Mouse (Mus musculus) MEL (cell line): ENCODE data around the gene Prss56. TPM values are rescaled to one million over a fixed set of nuclear protein-coding genes. Genes with fewer than 3 reads are reported as not detected.

ENCODE experiments used
- DNase-seq: peaks from one replicate; pipeline ENCODE4 v3.0.0; 2011; ENCODE audit warnings: low read depth, low spot score
- H3K27ac ChIP-seq: 2 replicates; pipeline ENCODE4 v1.5.1; 2012; ENCODE audit warnings: low read depth, mild to moderate bottlenecking, control low read depth, low read length, moderate library complexity; ENCODE audit not compliant: control insufficient read depth
- H3K27me3 ChIP-seq, 2 experiments: fragments of 150-350 bp in 1 of 2; sonication (generic) in 1 of 2; 2 replicates each; pipeline ENCODE4 v1.6.1; 2012; ENCODE audit warnings: low read length in 2 of 2, mild to moderate bottlenecking in 2 of 2, improper control_type of control experiment in 1 of 2, moderate library complexity in 1 of 2; ENCODE audit not compliant: insufficient read depth in 2 of 2, control insufficient read depth in 1 of 2
- H3K36me3 ChIP-seq, 2 experiments: 2 replicates each; pipeline ENCODE4 v1.6.1; 2012 to 2014; ENCODE audit warnings: low read length in 2 of 2, improper control_type of control experiment in 1 of 2, inconsistent platforms in 1 of 2, mild to moderate bottlenecking in 1 of 2; ENCODE audit not compliant: insufficient read depth in 2 of 2, control insufficient read depth in 1 of 2
- H3K4me1 ChIP-seq, 2 experiments: fragments of 150-350 bp in 1 of 2; sonication (generic) in 1 of 2; 2 replicates each; pipeline ENCODE4 v1.6.1; 2012; ENCODE audit warnings: low read length in 2 of 2, improper control_type of control experiment in 1 of 2, mild to moderate bottlenecking in 1 of 2; ENCODE audit not compliant: insufficient read depth in 2 of 2, control insufficient read depth in 1 of 2
- H3K4me3 ChIP-seq, 2 experiments: fragments of 150-350 bp in 1 of 2; sonication (generic) in 1 of 2; 2 replicates each; pipeline ENCODE4 v1.5.1; 2012; ENCODE audit warnings: low read depth in 2 of 2, low read length in 2 of 2, mild to moderate bottlenecking in 2 of 2, moderate library complexity in 2 of 2, control low read depth in 1 of 2, improper control_type of control experiment in 1 of 2; ENCODE audit not compliant: control insufficient read depth in 1 of 2, insufficient read depth in 1 of 2
- H3K79me2 ChIP-seq: 2 replicates; pipeline ENCODE4 v1.6.1; 2012; ENCODE audit warnings: mild to moderate bottlenecking, low read length, moderate library complexity; ENCODE audit not compliant: control insufficient read depth, poor library complexity, insufficient read depth
- H3K9ac ChIP-seq: 2 replicates; pipeline ENCODE4 v1.6.1; 2012; ENCODE audit warnings: low read depth, mild to moderate bottlenecking, control low read depth, low read length, moderate library complexity; ENCODE audit not compliant: control insufficient read depth, poor library complexity, severe bottlenecking
- H3K9me3 ChIP-seq: fragments of 150-350 bp; sonication (generic); replicated peaks from 2 replicates; pipeline ENCODE4 v1.6.1; 2012; ENCODE audit warnings: mild to moderate bottlenecking, low read length, improper control_type of control experiment, moderate library complexity; ENCODE audit not compliant: insufficient read depth
- BHLHE40 ChIP-seq: IDR thresholded peaks from 2 replicates; pipeline ENCODE4 v1.6.1; 2012; ENCODE audit warnings: low read depth, mild to moderate bottlenecking, inconsistent platforms, low read length, improper control_type of control experiment, borderline replicate concordance
- CHD1 ChIP-seq: IDR thresholded peaks from 2 replicates; pipeline ENCODE4 v1.6.1; 2012; ENCODE audit warnings: low read depth, mild to moderate bottlenecking, inconsistent platforms, low read length, improper control_type of control experiment
- CHD2 ChIP-seq: IDR thresholded peaks from 2 replicates; pipeline ENCODE4 v1.6.1; 2011; ENCODE audit warnings: low read length, improper control_type of control experiment
- CTCF ChIP-seq, 3 experiments: IDR thresholded peaks in 2 of 3; conservative IDR thresholded peaks in 1 of 3; 2 replicates each; pipeline ENCODE4 v1.5.1; 2011 to 2012; ENCODE audit warnings: low read length in 3 of 3, low read depth in 2 of 3, mild to moderate bottlenecking in 2 of 3, improper control_type of control experiment in 1 of 3, inconsistent platforms in 1 of 3, mixed read lengths in 1 of 3, moderate library complexity in 1 of 3; ENCODE audit not compliant: control insufficient read depth in 1 of 3, insufficient read depth in 1 of 3, poor library complexity in 1 of 3, severe bottlenecking in 1 of 3
- GATA1 ChIP-seq: IDR thresholded peaks from 2 replicates; pipeline ENCODE4 v1.6.1; 2011; ENCODE audit warnings: low read depth, low read length, improper control_type of control experiment
- HCFC1 ChIP-seq: IDR thresholded peaks from 2 replicates; pipeline ENCODE4 v1.6.1; 2012; ENCODE audit warnings: low read depth, mild to moderate bottlenecking, inconsistent platforms, low read length, improper control_type of control experiment, moderate library complexity
- JUND ChIP-seq: IDR thresholded peaks from 2 replicates; pipeline ENCODE4 v1.6.1; 2011; ENCODE audit warnings: low read depth, mild to moderate bottlenecking, improper control_type of control experiment, low read length
- MAFK ChIP-seq: IDR thresholded peaks from 2 replicates; pipeline ENCODE4 v1.6.1; 2011; ENCODE audit warnings: low read depth, mild to moderate bottlenecking, low read length, improper control_type of control experiment, borderline replicate concordance
- MEF2A ChIP-seq: IDR thresholded peaks from 2 replicates; pipeline ENCODE4 v1.6.1; 2014; ENCODE audit warnings: low read depth, mild to moderate bottlenecking, inconsistent platforms, low read length, improper control_type of control experiment; ENCODE audit not compliant: poor library complexity, insufficient replicate concordance, severe bottlenecking; ENCODE audit errors: extremely low read depth
- MYC ChIP-seq: IDR thresholded peaks from 2 replicates; pipeline ENCODE4 v1.6.1; 2011; ENCODE audit warnings: low read depth, mild to moderate bottlenecking, low read length, improper control_type of control experiment, moderate library complexity
- NELFE ChIP-seq: IDR thresholded peaks from 2 replicates; pipeline ENCODE4 v1.6.1; 2011; ENCODE audit warnings: low read depth, low read length, improper control_type of control experiment
- POLR2A ChIP-seq, 2 experiments: IDR thresholded peaks; 2 replicates each; pipeline ENCODE4 v1.6.1; 2011 to 2012; ENCODE audit warnings: low read length in 2 of 2, mild to moderate bottlenecking in 2 of 2, control low read depth in 1 of 2, improper control_type of control experiment in 1 of 2, low read depth in 1 of 2, moderate library complexity in 1 of 2; ENCODE audit not compliant: control insufficient read depth in 1 of 2, insufficient read depth in 1 of 2, poor library complexity in 1 of 2
- POLR2AphosphoS2 ChIP-seq: IDR thresholded peaks from 2 replicates; pipeline ENCODE4 v1.6.1; 2011; ENCODE audit warnings: low read length, improper control_type of control experiment
- RAD21 ChIP-seq: IDR thresholded peaks from 2 replicates; pipeline ENCODE4 v1.6.1; 2011; ENCODE audit warnings: mild to moderate bottlenecking, low read depth, low read length, improper control_type of control experiment
- RCOR1 ChIP-seq: IDR thresholded peaks from 2 replicates; pipeline ENCODE4 v1.6.1; 2012; ENCODE audit warnings: low read depth, mild to moderate bottlenecking, inconsistent platforms, low read length, improper control_type of control experiment
- SIN3A ChIP-seq: IDR thresholded peaks from 2 replicates; pipeline ENCODE4 v1.6.1; 2012; ENCODE audit warnings: low read length, improper control_type of control experiment, inconsistent platforms
- SMC3 ChIP-seq: IDR thresholded peaks from 2 replicates; pipeline ENCODE4 v1.6.1; 2011; ENCODE audit warnings: low read depth, low read length, improper control_type of control experiment
- USF1 ChIP-seq: IDR thresholded peaks from 2 replicates; pipeline ENCODE4 v1.6.1; 2014; ENCODE audit warnings: low read depth, mild to moderate bottlenecking, inconsistent platforms, low read length, improper control_type of control experiment, moderate library complexity
- USF2 ChIP-seq, 2 experiments: IDR thresholded peaks; 2 replicates each; pipeline ENCODE4 v1.6.1; 2011 to 2012; ENCODE audit warnings: improper control_type of control experiment in 2 of 2, low read length in 2 of 2, borderline replicate concordance in 1 of 2, inconsistent platforms in 1 of 2, low read depth in 1 of 2, mild to moderate bottlenecking in 1 of 2; ENCODE audit not compliant: insufficient read depth in 1 of 2
- ZC3H11A ChIP-seq: IDR thresholded peaks from 2 replicates; pipeline ENCODE4 v1.6.1; 2012; ENCODE audit warnings: low read depth, mild to moderate bottlenecking, inconsistent platforms, low read length, improper control_type of control experiment
- ZKSCAN1 ChIP-seq: IDR thresholded peaks from 2 replicates; pipeline ENCODE4 v1.6.1; 2012; ENCODE audit warnings: low read depth, mild to moderate bottlenecking, inconsistent platforms, low read length, improper control_type of control experiment, moderate library complexity
- ZNF384 ChIP-seq: IDR thresholded peaks from 2 replicates; pipeline ENCODE4 v1.6.1; 2012; ENCODE audit warnings: low read depth, mild to moderate bottlenecking, inconsistent platforms, low read length, improper control_type of control experiment
- polyA plus RNA-seq, 2 experiments: library from polyadenylated mRNA; stranded (reverse) in 1 of 2; unstranded in 1 of 2; fragments of >175 nt in 1 of 2; fragments of >200 nt in 1 of 2; gene quantifications; 2 replicates each; pipeline versions ENCODE4 v1.2.1 to v1.2.4; 2012; ENCODE audit warnings: low replicate concordance in 2 of 2, low read depth in 1 of 2; ENCODE audit not compliant: insufficient read length in 2 of 2, insufficient read depth in 1 of 2, missing spikeins in 1 of 2
- total RNA-seq: library from RNA; depleted of rRNA; stranded (reverse); fragments of 300-350 nt; gene quantifications from 2 replicates; pipeline ENCODE4 v1.2.3, GENCODE M21; 2012

Gene Prss56
- total and polyA plus RNA-seq, 3 experiments = 0.08 TPM; not detected in 2

GRCm38 (mm10) chr1:87187037-87187355 is 3.9 kb downstream of the Prss56 start:
- peak overlapping the region; percentile 55 to 62 for H3K4me3 ChIP-seq

GRCm38 (mm10) chr1:87190429-87190828 is 7.3 kb downstream of the Prss56 start, which contains the start of gene Chrnd:
Gene Chrnd, plus strand, starts transcription at chr1:87190607.
- Histone ChIP-seq H3K27me3 (peaks cover 11 to 13% of the 10 kb centered on the region in 2 experiments), H3K27ac (no peak within 1 kb of the TSS)

More at GRCm38 (mm10) chr1:87187037-87187355, 3.9 kb downstream of the Prss56 start:
- H3K27ac ChIP-seq = no peak overlapping the region
- H3K79me2 ChIP-seq = no peaks in the 10 kb centered on the region
- peaks cover 0 to 5% of the 10 kb centered on the region in 2 experiments; a peak in 1 of 4 replicates for H3K4me1 ChIP-seq
- DNase-seq = peak; percentile 66
- peaks cover 5 to 7% of the 10 kb centered on the region in 2 experiments; a peak in 3 of 4 replicates for H3K27me3 ChIP-seq
- peaks cover 0 to under 1% of the 10 kb centered on the region in 2 experiments; a peak in 1 of 4 replicates for H3K36me3 ChIP-seq
- H3K9me3 ChIP-seq = no peaks in the 10 kb centered on the region
- peak; percentile 74 to 99 (median 91) for TF ChIP-seq CTCF (IDR thresholded peaks at IDR 0.05 in 2 of 3, conservative IDR thresholded peaks at IDR 0.05 in 1 of 3; ENCODE audit: control insufficient read depth in 1 of 3, insufficient read depth in 1 of 3, low read depth in 2 of 3, low read length in 3 of 3, poor library complexity in 1 of 3, severe bottlenecking in 1 of 3)
- peak; percentile 63 for TF ChIP-seq ZC3H11A
- no peak for TF ChIP-seq MEF2A
- peak; percentile 83 for TF ChIP-seq RAD21
- 0 out of 2 replicates have a peak, but pooled peaks have one; percentile 12 for TF ChIP-seq RCOR1
- TF ChIP-seq ZNF384 = no peak
- TF ChIP-seq SMC3 = peak; percentile 64
- peak overlapping the region; percentile 40; the same call in 1 of the 2 replicates for H3K9ac ChIP-seq

GRCm38 (mm10) chr1:87197296-87197695 is 14.2 kb downstream of the Prss56 start:
- Histone ChIP-seq H3K27ac (no peak overlapping the region), H3K79me2 (no peaks in the 10 kb centered on the region), H3K36me3 (no peaks in the 10 kb centered on the region), H3K27me3 (peaks cover 10 to 12% of the 10 kb centered on the region in 2 experiments), H3K4me1 (no peaks in the 10 kb centered on the region), H3K9me3 (no peaks in the 10 kb centered on the region), H3K9ac (no peak overlapping the region), H3K4me3 (no peak overlapping the region)
- DNase-seq = no peak
- no peak for TF ChIP-seq GATA1
- TF ChIP-seq BHLHE40 = no peak
- TF ChIP-seq MEF2A = no peak
- TF ChIP-seq NELFE = no peak
- no peak for TF ChIP-seq USF1
- no peak for TF ChIP-seq MYC
- no peak for TF ChIP-seq RCOR1
- TF ChIP-seq ZC3H11A = no peak
- no peak for TF ChIP-seq USF2 (IDR thresholded peaks at IDR 0.05; ENCODE audit: borderline replicate concordance in 1 of 2, insufficient read depth in 1 of 2, low read depth in 1 of 2, low read length in 2 of 2)
- no peak for TF ChIP-seq JUND
- TF ChIP-seq POLR2A (IDR thresholded peaks at IDR 0.05; ENCODE audit: control insufficient read depth in 1 of 2, insufficient read depth in 1 of 2, low read depth in 1 of 2, low read length in 2 of 2, poor library complexity in 1 of 2) = no peak
- TF ChIP-seq ZKSCAN1 = no peak
- no peak for TF ChIP-seq CHD1
- TF ChIP-seq HCFC1 = no peak
- TF ChIP-seq SIN3A = no peak

More at GRCm38 (mm10) chr1:87190429-87190828, 7.3 kb downstream of the Prss56 start, which contains the start of gene Chrnd:
- H3K9me3 ChIP-seq = no peaks in the 10 kb centered on the region
- no peak within 1 kb of the TSS for H3K4me3 ChIP-seq
- no peak within 1 kb of the TSS for H3K9ac ChIP-seq
- H3K79me2 ChIP-seq = no peaks in the 10 kb centered on the region
- no peak for DNase-seq
- no peak for TF ChIP-seq CTCF (IDR thresholded peaks at IDR 0.05 in 2 of 3, conservative IDR thresholded peaks at IDR 0.05 in 1 of 3; ENCODE audit: control insufficient read depth in 1 of 3, insufficient read depth in 1 of 3, low read depth in 2 of 3, low read length in 3 of 3, poor library complexity in 1 of 3, severe bottlenecking in 1 of 3)
- TF ChIP-seq JUND = no peak
- no peak for TF ChIP-seq CHD2
- no peak for TF ChIP-seq MEF2A
- no peak for TF ChIP-seq POLR2AphosphoS2
- no peak for TF ChIP-seq RCOR1
- no peak for TF ChIP-seq ZKSCAN1
- TF ChIP-seq MAFK = no peak
- no peak for TF ChIP-seq MYC
- TF ChIP-seq BHLHE40 = no peak
- H3K36me3 ChIP-seq = no peaks in the 10 kb centered on the region
- H3K4me1 ChIP-seq = no peaks in the 10 kb centered on the region
